Mouse (Mus musculus) MEL (cell line): ENCODE results near the gene Ebp. TPM values are rescaled to one million over a fixed set of nuclear protein-coding genes. Genes with fewer than 3 reads are reported as not detected.

Source experiments
- DNase-seq: peaks from one replicate; pipeline ENCODE4 v3.0.0; 2011; ENCODE audit warnings: low read depth, low spot score
- H3K27ac ChIP-seq: 2 replicates; pipeline ENCODE4 v1.5.1; 2012; ENCODE audit warnings: low read depth, mild to moderate bottlenecking, control low read depth, low read length, moderate library complexity; ENCODE audit not compliant: control insufficient read depth
- H3K27me3 ChIP-seq, 2 experiments: fragments of 150-350 bp in 1 of 2; sonication (generic) in 1 of 2; 2 replicates each; pipeline ENCODE4 v1.6.1; 2012; ENCODE audit warnings: low read length in 2 of 2, mild to moderate bottlenecking in 2 of 2, improper control_type of control experiment in 1 of 2, moderate library complexity in 1 of 2; ENCODE audit not compliant: insufficient read depth in 2 of 2, control insufficient read depth in 1 of 2
- H3K36me3 ChIP-seq, 2 experiments: 2 replicates each; pipeline ENCODE4 v1.6.1; 2012 to 2014; ENCODE audit warnings: low read length in 2 of 2, improper control_type of control experiment in 1 of 2, inconsistent platforms in 1 of 2, mild to moderate bottlenecking in 1 of 2; ENCODE audit not compliant: insufficient read depth in 2 of 2, control insufficient read depth in 1 of 2
- H3K4me1 ChIP-seq, 2 experiments: fragments of 150-350 bp in 1 of 2; sonication (generic) in 1 of 2; 2 replicates each; pipeline ENCODE4 v1.6.1; 2012; ENCODE audit warnings: low read length in 2 of 2, improper control_type of control experiment in 1 of 2, mild to moderate bottlenecking in 1 of 2; ENCODE audit not compliant: insufficient read depth in 2 of 2, control insufficient read depth in 1 of 2
- H3K4me3 ChIP-seq, 2 experiments: fragments of 150-350 bp in 1 of 2; sonication (generic) in 1 of 2; 2 replicates each; pipeline ENCODE4 v1.5.1; 2012; ENCODE audit warnings: low read depth in 2 of 2, low read length in 2 of 2, mild to moderate bottlenecking in 2 of 2, moderate library complexity in 2 of 2, control low read depth in 1 of 2, improper control_type of control experiment in 1 of 2; ENCODE audit not compliant: control insufficient read depth in 1 of 2, insufficient read depth in 1 of 2
- H3K79me2 ChIP-seq: 2 replicates; pipeline ENCODE4 v1.6.1; 2012; ENCODE audit warnings: mild to moderate bottlenecking, low read length, moderate library complexity; ENCODE audit not compliant: control insufficient read depth, poor library complexity, insufficient read depth
- H3K9ac ChIP-seq: 2 replicates; pipeline ENCODE4 v1.6.1; 2012; ENCODE audit warnings: low read depth, mild to moderate bottlenecking, control low read depth, low read length, moderate library complexity; ENCODE audit not compliant: control insufficient read depth, poor library complexity, severe bottlenecking
- H3K9me3 ChIP-seq: fragments of 150-350 bp; sonication (generic); replicated peaks from 2 replicates; pipeline ENCODE4 v1.6.1; 2012; ENCODE audit warnings: mild to moderate bottlenecking, low read length, improper control_type of control experiment, moderate library complexity; ENCODE audit not compliant: insufficient read depth
- BHLHE40 ChIP-seq: IDR thresholded peaks from 2 replicates; pipeline ENCODE4 v1.6.1; 2012; ENCODE audit warnings: low read depth, mild to moderate bottlenecking, inconsistent platforms, low read length, improper control_type of control experiment, borderline replicate concordance
- CHD1 ChIP-seq: IDR thresholded peaks from 2 replicates; pipeline ENCODE4 v1.6.1; 2012; ENCODE audit warnings: low read depth, mild to moderate bottlenecking, inconsistent platforms, low read length, improper control_type of control experiment
- E2F4 ChIP-seq: IDR thresholded peaks from 2 replicates; pipeline ENCODE4 v1.6.1; 2011; ENCODE audit warnings: low read depth, low read length, improper control_type of control experiment, borderline replicate concordance
- GABPA ChIP-seq: IDR thresholded peaks from 2 replicates; pipeline ENCODE4 v1.6.1; 2012; ENCODE audit warnings: low read depth, mild to moderate bottlenecking, inconsistent platforms, low read length, improper control_type of control experiment, moderate library complexity
- GATA1 ChIP-seq: IDR thresholded peaks from 2 replicates; pipeline ENCODE4 v1.6.1; 2011; ENCODE audit warnings: low read depth, low read length, improper control_type of control experiment
- MAFK ChIP-seq: IDR thresholded peaks from 2 replicates; pipeline ENCODE4 v1.6.1; 2011; ENCODE audit warnings: low read depth, mild to moderate bottlenecking, low read length, improper control_type of control experiment, borderline replicate concordance
- MAZ ChIP-seq: IDR thresholded peaks from 2 replicates; pipeline ENCODE4 v1.6.1; 2012; ENCODE audit warnings: low read depth, mild to moderate bottlenecking, inconsistent platforms, low read length, improper control_type of control experiment
- MXI1 ChIP-seq: IDR thresholded peaks from 2 replicates; pipeline ENCODE4 v1.6.1; 2011; ENCODE audit warnings: mild to moderate bottlenecking, low read depth, low read length, improper control_type of control experiment
- MYC ChIP-seq: IDR thresholded peaks from 2 replicates; pipeline ENCODE4 v1.6.1; 2011; ENCODE audit warnings: low read depth, mild to moderate bottlenecking, low read length, improper control_type of control experiment, moderate library complexity
- NRF1 ChIP-seq: IDR thresholded peaks from 2 replicates; pipeline ENCODE4 v1.6.1; 2014; ENCODE audit warnings: low read depth, mild to moderate bottlenecking, inconsistent platforms, low read length, improper control_type of control experiment, moderate library complexity; ENCODE audit not compliant: poor library complexity, insufficient read depth, severe bottlenecking
- POLR2AphosphoS2 ChIP-seq: IDR thresholded peaks from 2 replicates; pipeline ENCODE4 v1.6.1; 2011; ENCODE audit warnings: low read length, improper control_type of control experiment
- POLR2AphosphoS5 ChIP-seq: IDR thresholded peaks from 2 replicates; pipeline ENCODE4 v1.6.1; 2012; ENCODE audit warnings: low read depth, borderline replicate concordance, mild to moderate bottlenecking, inconsistent platforms, low read length, moderate library complexity, mixed read lengths
- SIN3A ChIP-seq: IDR thresholded peaks from 2 replicates; pipeline ENCODE4 v1.6.1; 2012; ENCODE audit warnings: low read length, improper control_type of control experiment, inconsistent platforms
- TAL1 ChIP-seq: IDR thresholded peaks from 2 replicates; pipeline ENCODE4 v1.6.1; 2012; ENCODE audit warnings: mild to moderate bottlenecking, inconsistent platforms, low read length, moderate library complexity, mixed read lengths
- TBP ChIP-seq: IDR thresholded peaks from 2 replicates; pipeline ENCODE4 v1.8.0; 2011; ENCODE audit warnings: low read depth, low read length, improper control_type of control experiment
- UBTF ChIP-seq: IDR thresholded peaks from 2 replicates; pipeline ENCODE4 v1.6.1; 2012; ENCODE audit warnings: low read depth, mild to moderate bottlenecking, inconsistent platforms, low read length, improper control_type of control experiment, moderate library complexity, borderline replicate concordance; ENCODE audit not compliant: insufficient read depth
- USF2 ChIP-seq, 2 experiments: IDR thresholded peaks; 2 replicates each; pipeline ENCODE4 v1.6.1; 2011 to 2012; ENCODE audit warnings: improper control_type of control experiment in 2 of 2, low read length in 2 of 2, borderline replicate concordance in 1 of 2, inconsistent platforms in 1 of 2, low read depth in 1 of 2, mild to moderate bottlenecking in 1 of 2; ENCODE audit not compliant: insufficient read depth in 1 of 2
- ZC3H11A ChIP-seq: IDR thresholded peaks from 2 replicates; pipeline ENCODE4 v1.6.1; 2012; ENCODE audit warnings: low read depth, mild to moderate bottlenecking, inconsistent platforms, low read length, improper control_type of control experiment
- ZMIZ1 ChIP-seq: IDR thresholded peaks from 2 replicates; pipeline ENCODE4 v1.6.1; 2012; ENCODE audit warnings: low read depth, mild to moderate bottlenecking, inconsistent platforms, low read length, improper control_type of control experiment, moderate library complexity
- polyA plus RNA-seq, 2 experiments: library from polyadenylated mRNA; stranded (reverse) in 1 of 2; unstranded in 1 of 2; fragments of >175 nt in 1 of 2; fragments of >200 nt in 1 of 2; gene quantifications; 2 replicates each; pipeline versions ENCODE4 v1.2.1 to v1.2.4; 2012; ENCODE audit warnings: low replicate concordance in 2 of 2, low read depth in 1 of 2; ENCODE audit not compliant: insufficient read length in 2 of 2, insufficient read depth in 1 of 2, missing spikeins in 1 of 2
- total RNA-seq: library from RNA; depleted of rRNA; stranded (reverse); fragments of 300-350 nt; gene quantifications from 2 replicates; pipeline ENCODE4 v1.2.3, GENCODE M21; 2012

The Ebp gene
- total and polyA plus RNA-seq, 3 experiments: 103 to 133 TPM; not detected in 1

DNA sequence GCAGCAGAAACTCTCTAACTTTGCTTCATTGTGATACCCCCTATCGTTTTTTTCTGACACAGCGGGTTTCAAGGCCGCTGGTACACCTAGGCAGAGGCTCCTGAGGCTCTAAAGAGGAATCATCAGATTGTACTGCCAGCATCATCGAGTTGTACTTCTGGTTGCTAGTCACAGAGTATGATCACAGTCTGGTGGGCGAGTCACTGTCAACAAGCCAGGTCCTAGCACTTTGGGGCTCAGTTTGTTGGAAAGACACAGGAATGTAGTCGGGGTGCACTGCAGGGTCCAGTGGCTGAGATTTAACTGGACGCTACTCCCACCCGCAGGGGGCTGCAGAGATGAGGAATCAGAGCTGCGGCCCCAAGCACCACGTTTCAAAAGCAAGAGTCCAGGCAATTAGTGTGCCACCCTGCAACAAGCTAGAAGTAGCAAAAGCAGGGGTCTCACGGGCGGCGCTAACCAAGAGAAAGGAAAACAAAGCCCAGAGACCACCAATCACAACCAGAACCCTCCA lies 1.1 kb downstream of the Ebp start:
- no peaks in the 10 kb centered on the region for H3K27me3 ChIP-seq
- peak overlapping the region; percentile 77 to 91 for H3K4me3 ChIP-seq

DNA sequence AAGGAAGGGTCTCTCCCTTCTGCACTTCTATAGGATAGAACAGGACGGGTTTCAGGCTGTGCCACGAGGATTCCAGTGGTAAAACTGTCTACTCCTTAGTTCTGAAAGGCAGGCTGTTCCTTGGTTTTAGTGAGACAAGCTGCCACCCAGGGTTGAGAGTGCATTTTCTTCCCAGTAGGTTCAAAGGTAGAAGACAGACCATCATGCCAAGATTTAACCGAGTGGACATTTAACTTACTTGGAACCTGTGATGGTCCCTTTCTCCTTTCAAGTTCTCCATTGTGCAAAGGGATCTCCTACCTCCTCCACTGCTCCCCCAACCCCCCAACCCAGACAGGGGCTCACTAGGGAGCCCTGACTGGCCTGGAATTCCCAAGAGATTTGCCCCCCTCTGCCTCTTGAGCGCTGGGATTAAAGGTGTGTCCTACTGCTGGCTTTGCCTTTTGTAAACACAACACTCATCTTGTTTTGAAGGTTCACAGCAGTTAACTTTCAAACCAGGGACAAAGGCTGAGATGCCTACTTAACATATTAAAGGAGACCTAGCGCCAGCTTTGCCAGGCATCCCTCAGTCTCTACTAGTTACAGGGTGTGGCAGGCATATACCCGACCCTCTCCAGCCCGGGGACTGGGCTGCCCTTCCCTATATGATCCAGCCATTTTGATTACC lies 10.3 kb downstream of the Ebp start:
- H3K9ac ChIP-seq: no peak overlapping the region
- H3K36me3 ChIP-seq: peaks cover 0 to 12% of the 10 kb centered on the region in 2 experiments; a peak in 3 of 4 replicates
- H3K27me3 ChIP-seq: no peaks in the 10 kb centered on the region
- no peaks in the 10 kb centered on the region for H3K9me3 ChIP-seq
- H3K79me2 ChIP-seq: no peaks in the 10 kb centered on the region
- no peak overlapping the region for H3K4me3 ChIP-seq
- TF ChIP-seq MYC: no peak
- no peak for TF ChIP-seq BHLHE40
- no peak for TF ChIP-seq CHD1
- TF ChIP-seq POLR2AphosphoS2: no peak
- TF ChIP-seq E2F4: no peak
- TF ChIP-seq TBP: no peak
- no peak for TF ChIP-seq GABPA
- TF ChIP-seq ZC3H11A: no peak
- no peak for TF ChIP-seq NRF1
- TF ChIP-seq ZMIZ1: no peak
- TF ChIP-seq UBTF: no peak
- no peak for TF ChIP-seq TAL1
- no peak for TF ChIP-seq MAFK
- peaks cover 3 to 13% of the 10 kb centered on the region in 2 experiments for H3K4me1 ChIP-seq
- H3K27ac ChIP-seq: no peak overlapping the region
- DNase-seq: no peak

More for the DNA sequence above, 1.1 kb downstream of the Ebp start:
- DNase-seq: peak; percentile 55
- peak overlapping the region; percentile 67 for H3K27ac ChIP-seq
- TF ChIP-seq SIN3A (no peak), UBTF (no peak), GATA1 (no peak), MYC (no peak), E2F4 (no peak), USF2 (IDR thresholded peaks at IDR 0.05; ENCODE audit: borderline replicate concordance in 1 of 2, insufficient read depth in 1 of 2, low read depth in 1 of 2, low read length in 2 of 2) (no peak), MAZ (no peak), MXI1 (no peak), POLR2AphosphoS5 (no peak)
- H3K9me3 ChIP-seq: no peaks in the 10 kb centered on the region
- H3K36me3 ChIP-seq: peaks cover 0 to 7% of the 10 kb centered on the region in 2 experiments; a peak in 2 of 4 replicates
- H3K4me1 ChIP-seq: peaks cover 2 to 16% of the 10 kb centered on the region in 2 experiments
- H3K9ac ChIP-seq: peak overlapping the region; percentile 92
- H3K79me2 ChIP-seq: peaks cover 10% of the 10 kb centered on the region
